Mouse (Mus musculus) forebrain, embryonic 16.5 days (tissue): Measurements from ENCODE around the gene Slco3a1. TPM values are rescaled to one million over a fixed set of nuclear protein-coding genes. Genes with fewer than 3 reads are reported as not detected.

ENCODE experiments used
- ATAC-seq: fragments of 200-750 bp; cut with Nextera tagmentation; 2 replicates; pipeline ENCODE4 v1.8.0; 2017; ENCODE audit warnings: mild to moderate bottlenecking, moderate library complexity
- H3K27ac ChIP-seq: fragments of 300-500 bp; sonication (generic); 2 replicates; pipeline ENCODE4 v1.5.1; 2014; ENCODE audit warnings: low read length, control low read depth
- H3K27me3 ChIP-seq: fragments of 300-500 bp; sonication (generic); replicated peaks from 2 replicates; pipeline ENCODE4 v1.6.1; 2014; ENCODE audit warnings: low read length; ENCODE audit not compliant: control insufficient read depth, insufficient read depth
- H3K36me3 ChIP-seq: fragments of 300-500 bp; sonication (generic); 2 replicates; pipeline ENCODE4 v1.6.1; 2014; ENCODE audit not compliant: control insufficient read depth, insufficient read depth
- H3K4me1 ChIP-seq: fragments of 300-500 bp; sonication (generic); replicated peaks from 2 replicates; pipeline ENCODE4 v1.6.1; 2014; ENCODE audit warnings: low read length; ENCODE audit not compliant: control insufficient read depth, insufficient read depth
- H3K4me2 ChIP-seq: fragments of 300-500 bp; sonication (generic); 2 replicates; pipeline ENCODE4 v1.6.1; 2014; ENCODE audit warnings: mild to moderate bottlenecking, low read length, control low read depth
- H3K4me3 ChIP-seq: fragments of 300-500 bp; sonication (generic); replicated peaks from 2 replicates; pipeline ENCODE4 v1.5.1; 2014; ENCODE audit warnings: mild to moderate bottlenecking, low read length, control low read depth
- H3K9ac ChIP-seq: fragments of 300-500 bp; sonication (generic); replicated peaks from 2 replicates; pipeline ENCODE4 v1.6.1; 2014; ENCODE audit warnings: low read depth, low read length, control low read depth
- H3K9me3 ChIP-seq: fragments of 300-500 bp; sonication (generic); 2 replicates; pipeline ENCODE4 v1.6.1; 2016; ENCODE audit warnings: low read length; ENCODE audit not compliant: control insufficient read depth
- WGBS: fragments of 180-500 bp; shearing (Covaris S2); extraction: QIAGEN DNeasy Blood & Tissue Kit; methylation state at CpG from one replicate; pipeline ENCODE4 v1.1.7; 2014; 5-methylcytosine and 5-hydroxymethylcytosine counted together
- polyA plus RNA-seq: library from polyadenylated mRNA; unstranded; fragments of >200 nt; fragmentation: Nextera tagmentation; extraction: Ambion mirVana; gene quantifications from 2 replicates; pipeline ENCODE4 v1.2.1, GENCODE M21; 2015

Slco3a1 gene
- polyA plus RNA-seq, 1 experiment from 2014 or later = 24.2 TPM

- Histone ChIP-seq H3K4me2 (no peak overlapping the region), H3K9me3 (no peaks in the 10 kb centered on the region), H3K9ac (no peak overlapping the region), H3K27me3 (no peaks in the 10 kb centered on the region), H3K4me1 (no peaks in the 10 kb centered on the region), H3K36me3 (no peaks in the 10 kb centered on the region), H3K27ac (no peak overlapping the region), H3K4me3 (no peak overlapping the region)
- WGBS = 90% methylated on average over 4 of the region's 4 CpGs
- ATAC-seq = no peak
Measured at GRCm38 (mm10) chr7:74399154-74399553, 155.4 kb downstream of the Slco3a1 start.

GRCm38 (mm10) chr7:74398326-74398725 is 156.3 kb downstream of the Slco3a1 start:
- Histone ChIP-seq H3K36me3 (no peaks in the 10 kb centered on the region), H3K4me3 (no peak overlapping the region), H3K4me2 (no peak overlapping the region), H3K9me3 (no peaks in the 10 kb centered on the region), H3K27ac (no peak overlapping the region), H3K9ac (no peak overlapping the region), H3K4me1 (no peaks in the 10 kb centered on the region), H3K27me3 (no peaks in the 10 kb centered on the region)
- WGBS = 66% methylated on average over 2 of the region's 2 CpGs
- ATAC-seq = no peak

GRCm38 (mm10) chr7:74391451-74391873 is 163.1 kb downstream of the Slco3a1 start:
- Histone ChIP-seq H3K9ac (no peak overlapping the region), H3K4me3 (no peak overlapping the region), H3K27me3 (no peaks in the 10 kb centered on the region), H3K4me1 (peaks cover 3% of the 10 kb centered on the region), H3K27ac (no peak overlapping the region), H3K4me2 (no peak overlapping the region), H3K9me3 (no peaks in the 10 kb centered on the region), H3K36me3 (no peaks in the 10 kb centered on the region)
- 80% methylated on average over 5 of the region's 5 CpGs for WGBS
- no peak for ATAC-seq

GRCm38 (mm10) chr7:74389570-74389969 is 165.0 kb downstream of the Slco3a1 start:
- no peak overlapping the region for H3K4me2 ChIP-seq

GRCm38 (mm10) chr7:74386257-74386656 is 168.3 kb downstream of the Slco3a1 start:
- Histone ChIP-seq H3K9me3 (no peaks in the 10 kb centered on the region), H3K27ac (0 out of 2 replicates have a peak overlapping the region, but pooled peaks have one; percentile 11), H3K4me1 (peaks cover 10% of the 10 kb centered on the region), H3K9ac (no peak overlapping the region), H3K36me3 (no peaks in the 10 kb centered on the region), H3K4me2 (no peak overlapping the region), H3K4me3 (no peak overlapping the region), H3K27me3 (no peaks in the 10 kb centered on the region)
- ATAC-seq = peak; percentile 91
- 37% methylated on average over 5 of the region's 5 CpGs for WGBS

More at GRCm38 (mm10) chr7:74389570-74389969, 165.0 kb downstream of the Slco3a1 start:
- peaks cover 10% of the 10 kb centered on the region for H3K4me1 ChIP-seq
- H3K9me3 ChIP-seq = no peaks in the 10 kb centered on the region
- H3K27ac ChIP-seq = no peak overlapping the region
- H3K9ac ChIP-seq = no peak overlapping the region
- no peak for ATAC-seq
- no peaks in the 10 kb centered on the region for H3K27me3 ChIP-seq
- no peaks in the 10 kb centered on the region for H3K36me3 ChIP-seq
- no peak overlapping the region for H3K4me3 ChIP-seq
- 86% methylated on average over 2 of the region's 2 CpGs for WGBS

GRCm38 (mm10) chr7:74383040-74383666 is 171.4 kb downstream of the Slco3a1 start:
- Histone ChIP-seq H3K4me2 (no peak overlapping the region), H3K36me3 (no peaks in the 10 kb centered on the region), H3K9ac (no peak overlapping the region), H3K4me1 (peaks cover 10% of the 10 kb centered on the region), H3K4me3 (no peak overlapping the region), H3K27ac (no peak overlapping the region), H3K27me3 (no peaks in the 10 kb centered on the region), H3K9me3 (no peaks in the 10 kb centered on the region)
- ATAC-seq = no peak
- 90% methylated on average over 3 of the region's 3 CpGs for WGBS

- Histone ChIP-seq H3K27ac (no peak overlapping the region), H3K9ac (no peak overlapping the region), H3K4me3 (no peak overlapping the region), H3K9me3 (no peaks in the 10 kb centered on the region), H3K27me3 (no peaks in the 10 kb centered on the region), H3K4me1 (peaks cover 10% of the 10 kb centered on the region), H3K4me2 (no peak overlapping the region), H3K36me3 (no peaks in the 10 kb centered on the region)
- ATAC-seq = no peak
- 58% methylated on average over 3 of the region's 3 CpGs for WGBS
Measured at GRCm38 (mm10) chr7:74382286-74382685, 172.3 kb downstream of the Slco3a1 start.

- Histone ChIP-seq H3K27ac (no peak overlapping the region), H3K36me3 (no peaks in the 10 kb centered on the region), H3K9ac (no peak overlapping the region), H3K9me3 (no peaks in the 10 kb centered on the region), H3K4me1 (peaks cover 10% of the 10 kb centered on the region), H3K27me3 (no peaks in the 10 kb centered on the region), H3K4me3 (no peak overlapping the region), H3K4me2 (no peak overlapping the region)
- no peak for ATAC-seq
- 75% methylated on average over 2 of the region's 2 CpGs for WGBS
Measured at GRCm38 (mm10) chr7:74381881-74382281, 172.7 kb downstream of the Slco3a1 start.

GRCm38 (mm10) chr7:74381051-74381450 is 173.5 kb downstream of the Slco3a1 start:
- WGBS = 87% methylated on average over 2 of the region's 2 CpGs
- Histone ChIP-seq H3K4me2 (no peak overlapping the region), H3K9ac (no peak overlapping the region), H3K4me1 (peaks cover 3% of the 10 kb centered on the region), H3K27me3 (no peaks in the 10 kb centered on the region), H3K27ac (no peak overlapping the region), H3K9me3 (no peaks in the 10 kb centered on the region), H3K4me3 (no peak overlapping the region), H3K36me3 (no peaks in the 10 kb centered on the region)
- no peak for ATAC-seq

GRCm38 (mm10) chr7:74377909-74378308 is 176.7 kb downstream of the Slco3a1 start:
- H3K9me3 ChIP-seq = no peaks in the 10 kb centered on the region
- 78% methylated on average over 10 of the region's 10 CpGs for WGBS
- H3K9ac ChIP-seq = no peak overlapping the region
- no peak overlapping the region for H3K4me2 ChIP-seq
- H3K4me1 ChIP-seq = no peaks in the 10 kb centered on the region
- no peak overlapping the region for H3K27ac ChIP-seq
- H3K36me3 ChIP-seq = no peaks in the 10 kb centered on the region
- H3K4me3 ChIP-seq = no peak overlapping the region
- no peaks in the 10 kb centered on the region for H3K27me3 ChIP-seq
- no peak for ATAC-seq
